Mouse (Mus musculus) cerebellum, postnatal 25 days (tissue): ENCODE results near the gene Zhx3.

ENCODE experiments used
- DNase-seq, 2 experiments: peaks; one replicate each; pipeline ENCODE4 v3.0.0; 2021; ENCODE audit warnings: mixed read lengths in 2 of 2

Zhx3 gene

GRCm38 (mm10) chr2:160872890-160873382 is at the start of gene Zhx3:
Zhx3 (minus strand) TSS chr2:160872998.
- DNase-seq, result peak; percentile 93 to 98

DNA sequence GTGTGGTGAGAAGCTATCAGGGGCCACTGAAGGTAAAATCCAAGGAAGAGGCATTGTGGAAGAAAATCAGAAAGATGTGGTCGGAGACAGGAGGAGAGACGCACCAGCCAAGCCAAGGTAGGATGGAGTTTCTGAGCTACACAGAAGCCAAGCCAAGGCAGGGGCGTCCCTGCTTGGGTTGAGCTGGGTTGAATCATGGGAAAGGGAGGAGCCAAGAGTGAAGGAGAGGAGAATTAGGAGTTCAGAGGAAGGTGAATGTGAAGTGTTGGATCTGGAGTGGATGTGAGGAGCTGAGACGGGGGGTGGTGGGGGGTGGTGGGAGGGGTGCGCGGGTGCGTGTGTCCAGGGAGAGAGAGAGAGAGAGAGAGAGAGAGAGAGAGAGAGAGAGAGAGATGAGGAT is 48.5 kb upstream of the Zhx3 start:
- no peak for DNase-seq

DNA sequence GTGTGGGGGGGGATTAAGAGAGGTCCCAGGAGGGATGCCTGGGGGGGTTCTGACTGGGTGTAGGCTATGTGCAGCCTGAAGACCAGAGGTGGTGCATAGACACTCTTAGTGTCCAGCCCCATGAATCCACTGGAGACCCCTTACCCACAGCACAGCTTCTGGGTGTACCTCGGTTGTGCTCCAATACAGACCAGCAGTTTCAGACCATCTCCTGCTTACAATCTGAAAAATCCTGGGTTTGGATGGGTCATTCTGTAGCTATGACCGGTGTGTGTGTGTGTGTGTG is 46.1 kb upstream of the Zhx3 start:
- DNase-seq, result no peak

DNA sequence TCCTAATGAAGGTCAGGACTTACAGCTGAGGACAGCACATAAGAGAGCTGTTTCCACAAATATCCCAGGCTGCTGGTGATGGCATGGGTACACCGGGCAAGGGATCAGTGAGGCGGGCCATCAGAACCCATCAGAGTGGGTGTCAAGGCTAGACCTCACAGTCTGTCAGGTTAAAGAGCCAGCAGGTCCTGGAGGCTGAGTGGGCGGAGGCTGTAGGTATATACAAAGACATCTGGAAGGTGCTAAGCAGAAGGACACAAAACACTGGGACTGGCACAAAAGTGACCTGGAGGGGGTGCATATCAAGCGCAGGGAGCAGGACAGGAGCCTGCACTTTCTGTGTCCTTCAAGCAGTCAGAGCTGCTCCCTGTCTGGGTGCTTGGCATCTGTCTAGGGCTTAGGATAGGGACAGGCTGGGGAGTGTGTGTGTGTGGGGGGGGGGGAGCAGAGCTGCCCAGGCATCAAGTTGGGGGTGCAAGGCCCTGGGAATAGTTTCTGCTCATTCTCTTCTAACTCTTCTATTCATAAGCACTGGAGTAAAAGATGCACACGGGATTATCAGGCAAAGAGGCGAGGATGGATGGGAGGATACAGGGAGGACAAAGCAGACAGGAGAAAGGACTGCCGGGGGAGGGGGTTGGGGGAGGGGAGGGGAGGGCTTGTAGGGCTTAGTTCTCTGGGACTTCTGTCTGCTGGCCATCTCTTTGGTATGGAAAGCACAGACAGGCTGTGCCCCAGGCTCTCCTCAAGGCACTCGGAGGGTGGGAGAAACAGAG is 45.5 kb upstream of the Zhx3 start:
- peak in 1 of 2 experiments; percentile 14 for DNase-seq

DNA sequence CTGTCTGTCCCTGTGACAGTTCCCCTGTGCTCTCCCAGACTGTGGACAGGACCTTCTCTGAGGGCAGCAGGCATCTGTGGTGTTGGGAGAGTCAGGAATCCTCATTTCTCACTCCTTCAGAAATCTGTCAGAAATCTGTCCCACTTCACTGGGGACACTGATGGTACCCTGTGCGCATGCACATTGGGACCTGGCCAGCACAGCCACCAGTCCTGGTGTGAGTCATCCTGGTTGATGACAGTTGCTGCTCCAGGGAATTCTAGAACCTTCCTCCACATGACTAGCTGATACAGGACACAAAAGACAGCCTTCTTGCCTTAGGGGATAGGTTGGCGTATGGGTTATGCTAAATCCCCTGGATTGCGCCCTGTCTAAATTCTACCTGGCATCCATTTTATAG is 44.5 kb upstream of the Zhx3 start:
- DNase-seq, result peak; percentile 37 to 65

- no peak for DNase-seq
Observed at GRCm38 (mm10) chr2:160916714-160917113, 43.9 kb upstream of the Zhx3 start.

- peak; percentile 72 to 73 for DNase-seq
Observed at GRCm38 (mm10) chr2:160915821-160916610, 43.2 kb upstream of the Zhx3 start.

- DNase-seq, result peak in 1 of 2 experiments; percentile 33
Observed at GRCm38 (mm10) chr2:160914656-160915055, 41.9 kb upstream of the Zhx3 start.

DNA sequence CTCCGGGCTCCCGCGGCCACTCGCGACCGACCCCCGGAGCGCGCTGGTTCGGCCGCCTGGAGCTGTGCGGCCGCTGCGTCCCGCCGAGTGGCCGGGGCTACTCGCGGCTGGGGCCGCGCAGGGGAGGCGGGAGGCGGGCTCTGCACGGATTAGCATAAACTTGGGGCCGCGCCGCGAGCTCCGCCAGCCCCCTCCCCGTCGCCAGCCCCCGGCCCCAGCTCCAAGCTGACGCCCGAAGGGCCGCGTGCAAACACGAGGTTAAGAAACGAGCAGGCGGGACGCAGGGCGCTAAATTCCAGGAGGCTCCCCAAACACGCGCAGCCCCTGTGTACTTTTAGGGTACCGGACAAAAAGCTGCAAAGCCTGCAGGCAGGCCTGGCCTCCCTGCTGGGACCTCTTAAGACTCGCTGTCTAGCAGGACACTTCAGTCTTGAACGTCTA is 39.5 kb upstream of the Zhx3 start, which contains the start of gene Emilin3:
Emilin3 (minus strand) TSS at position 98 of the 441 bp plus-strand sequence.
- peak in 1 of 2 experiments; percentile 52 for DNase-seq

GRCm38 (mm10) chr2:160911558-160912201 is 38.9 kb upstream of the Zhx3 start:
- DNase-seq, result peak; percentile 54 to 64

DNA sequence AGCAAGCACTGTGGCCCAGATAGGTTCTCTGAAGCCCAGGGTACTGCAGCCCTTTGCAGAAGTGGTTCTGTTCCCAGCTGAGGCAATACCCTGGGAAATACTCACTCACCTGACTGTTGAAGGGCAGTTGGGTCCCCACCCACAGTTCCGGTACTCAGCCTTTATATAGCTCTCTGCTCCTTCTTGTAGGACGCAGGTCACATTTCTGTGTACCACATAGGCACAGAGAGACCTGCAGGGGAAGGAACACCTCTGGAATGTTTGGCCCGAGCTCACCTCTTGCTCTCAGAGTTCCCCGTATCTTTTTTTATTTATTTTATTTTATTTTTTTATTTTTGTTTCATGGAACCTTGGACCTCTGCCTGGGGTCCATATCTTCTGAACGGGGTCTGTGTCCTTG is 37.8 kb upstream of the Zhx3 start:
- no peak for DNase-seq

DNA sequence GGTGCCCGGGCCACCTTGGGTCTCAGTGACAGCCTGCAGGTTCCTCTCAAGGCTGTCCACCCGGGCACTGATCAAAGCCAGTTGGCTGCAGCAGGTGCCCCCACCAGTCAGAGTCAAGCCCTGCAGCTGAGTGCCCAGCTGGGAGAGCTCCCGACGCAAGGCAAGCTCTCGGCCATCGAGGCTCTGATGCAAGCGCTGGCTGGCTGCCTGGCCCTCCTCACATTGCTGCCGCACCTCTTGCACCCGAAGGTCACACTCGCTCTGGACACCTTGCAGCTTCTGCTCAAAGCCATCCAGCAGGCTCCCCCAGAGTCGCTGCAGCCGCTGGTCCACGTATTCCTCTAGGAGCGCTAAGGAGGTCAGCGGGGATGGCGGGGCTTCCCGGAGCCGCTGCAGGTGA is 35.8 kb upstream of the Zhx3 start:
- DNase-seq, result peak in 1 of 2 experiments; percentile 44

DNA sequence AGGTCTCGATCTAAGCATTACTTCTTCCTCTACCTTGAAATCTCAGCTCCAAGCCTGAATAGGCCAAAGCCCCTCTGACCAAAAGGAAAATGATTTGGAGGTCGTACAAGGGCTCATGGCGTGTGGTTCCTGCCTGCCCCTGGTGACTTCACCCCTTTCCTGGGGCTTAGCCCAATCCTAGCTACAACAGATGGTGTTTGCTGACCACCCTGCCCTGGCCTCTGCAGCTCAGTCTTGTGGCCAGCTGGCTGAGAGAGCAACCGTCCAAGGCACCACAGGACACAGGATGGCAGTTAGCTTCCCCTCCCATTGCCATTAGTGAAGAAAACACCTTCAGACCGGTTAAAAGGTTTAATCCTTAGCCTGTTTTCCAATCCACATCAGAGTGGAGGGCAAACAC is 33.3 kb upstream of the Zhx3 start:
- peak; percentile 86 to 87 for DNase-seq

- peak; percentile 38 to 50 for DNase-seq
Observed at GRCm38 (mm10) chr2:160905301-160905700, 32.5 kb upstream of the Zhx3 start.

GRCm38 (mm10) chr2:160901656-160902412 is 29.0 kb upstream of the Zhx3 start:
- DNase-seq, result peak in 1 of 2 experiments; percentile 23

DNA sequence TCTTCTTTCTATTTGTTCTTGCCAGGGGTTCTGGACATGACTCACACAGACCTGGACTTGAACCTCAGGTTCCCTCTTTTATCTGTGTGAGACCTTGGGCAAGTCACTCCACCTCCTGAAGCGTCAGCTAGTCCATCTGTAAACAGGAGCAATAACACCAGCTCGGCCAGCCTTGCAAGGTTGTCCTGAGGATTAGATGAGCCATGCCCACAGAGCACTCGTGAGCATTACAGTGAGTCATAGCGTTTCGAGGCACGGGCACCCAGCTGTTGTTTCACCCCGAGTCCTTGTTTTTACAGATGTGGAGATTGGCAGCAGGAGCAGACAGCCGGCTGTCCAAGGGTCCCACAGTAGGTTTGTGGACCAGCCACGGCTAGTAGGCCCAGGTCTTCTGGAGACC is 18.9 kb upstream of the Zhx3 start:
- DNase-seq, result no peak

GRCm38 (mm10) chr2:160891045-160891444 is 18.2 kb upstream of the Zhx3 start:
- no peak for DNase-seq

GRCm38 (mm10) chr2:160887859-160888258 is 15.1 kb upstream of the Zhx3 start:
- DNase-seq, result peak; percentile 58 to 73

- peak; percentile 92 to 93 for DNase-seq
Observed at GRCm38 (mm10) chr2:160887284-160887683, 14.5 kb upstream of the Zhx3 start.

DNA sequence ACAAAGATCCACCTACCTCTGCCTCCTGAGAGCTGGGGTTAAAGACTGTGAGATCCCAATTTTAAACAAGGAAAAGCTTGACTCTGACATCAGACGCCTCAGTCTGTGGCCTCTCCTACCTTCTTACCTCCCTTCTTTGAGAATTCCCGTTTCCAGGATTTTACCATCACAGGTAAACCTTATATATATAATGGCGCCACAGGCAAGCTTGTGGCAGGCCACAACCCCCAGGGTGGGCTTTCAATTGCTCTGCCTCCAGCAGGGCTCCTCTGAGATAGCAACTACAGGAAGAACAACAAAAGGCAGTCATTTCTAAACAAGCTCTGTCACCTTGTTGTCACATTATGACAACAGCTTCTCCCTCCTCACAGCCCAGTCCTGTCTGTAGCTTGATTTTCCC is 13.4 kb upstream of the Zhx3 start:
- DNase-seq, result no peak

DNA sequence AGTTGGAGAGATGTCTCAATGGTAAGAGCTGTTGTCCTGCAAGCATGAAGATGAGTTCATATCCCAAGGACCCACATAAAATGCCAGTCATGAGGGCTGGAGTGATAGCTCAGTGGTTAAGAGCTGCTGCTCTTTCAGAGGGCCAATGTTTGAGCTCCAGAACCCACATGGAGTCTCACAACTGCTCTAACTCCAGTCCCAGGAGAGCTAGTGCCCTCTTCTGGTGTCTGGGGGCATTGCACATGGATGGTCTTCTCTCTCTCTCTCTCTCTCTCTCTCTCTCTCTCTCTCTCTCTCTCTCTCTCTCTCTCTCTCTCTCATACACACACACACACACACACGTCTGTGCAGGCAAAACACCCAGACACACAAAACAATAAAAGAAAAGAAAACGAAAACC is 12.0 kb upstream of the Zhx3 start:
- DNase-seq, result peak; percentile 41 to 74

DNA sequence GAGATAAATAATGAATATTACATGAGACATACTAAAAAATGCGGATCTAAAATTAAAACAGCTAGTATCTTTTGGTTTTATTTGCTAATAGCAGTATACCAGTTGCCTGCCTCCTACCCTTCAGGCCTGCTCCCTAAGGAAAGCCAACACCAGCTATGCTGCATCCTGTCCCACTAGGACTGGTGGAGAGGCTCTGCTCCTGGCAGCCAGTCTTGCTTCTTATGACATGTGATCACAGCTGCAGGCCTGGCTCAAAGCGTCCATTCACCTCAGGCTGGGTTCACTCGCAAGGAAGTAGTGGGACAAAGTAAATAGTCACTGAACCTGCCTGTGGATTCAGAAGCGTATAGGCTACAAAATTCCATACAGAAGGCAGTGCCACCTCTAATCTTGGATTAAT is 11.1 kb upstream of the Zhx3 start:
- DNase-seq, result no peak

- DNase-seq, result peak in 1 of 2 experiments; percentile 42
Observed at GRCm38 (mm10) chr2:160882436-160882835, 9.6 kb upstream of the Zhx3 start.
